Mouse (Mus musculus) hindbrain, embryonic 15.5 days (tissue): ENCODE data around the gene Gm20388. TPM values are rescaled to one million over a fixed set of nuclear protein-coding genes. Genes with fewer than 3 reads are reported as not detected.

Experiments
- ATAC-seq: fragments of 200-750 bp; cut with Nextera tagmentation; 2 replicates; pipeline ENCODE4 v1.8.0; 2017; ENCODE audit warnings: low read depth, moderate number of reproducible peaks, moderate TSS enrichment; ENCODE audit not compliant: low FRiP score
- H3K27ac ChIP-seq: fragments of 300-500 bp; sonication (generic); replicated peaks from 2 replicates; pipeline ENCODE4 v1.5.1; 2015; ENCODE audit warnings: mild to moderate bottlenecking, inconsistent platforms
- H3K27me3 ChIP-seq: fragments of 300-500 bp; sonication (generic); 2 replicates; pipeline ENCODE4 v1.6.1; 2015; ENCODE audit warnings: control low read depth, inconsistent platforms
- H3K36me3 ChIP-seq: fragments of 300-500 bp; sonication (generic); 2 replicates; pipeline ENCODE4 v1.6.1; 2015; ENCODE audit warnings: control low read depth, inconsistent platforms
- H3K4me1 ChIP-seq: fragments of 300-500 bp; sonication (generic); replicated peaks from 2 replicates; pipeline ENCODE4 v1.6.1; 2015; ENCODE audit warnings: control low read depth, inconsistent platforms
- H3K4me2 ChIP-seq: fragments of 300-500 bp; sonication (generic); 2 replicates; pipeline ENCODE4 v1.6.1; 2015; ENCODE audit warnings: moderate library complexity, mild to moderate bottlenecking, inconsistent platforms
- H3K4me3 ChIP-seq: fragments of 300-500 bp; sonication (generic); 2 replicates; pipeline ENCODE4 v1.5.1; 2015; ENCODE audit warnings: mild to moderate bottlenecking, inconsistent platforms
- H3K9ac ChIP-seq: fragments of 300-500 bp; sonication (generic); 2 replicates; pipeline ENCODE4 v1.6.1; 2015; ENCODE audit warnings: inconsistent platforms
- H3K9me3 ChIP-seq: fragments of 300-500 bp; sonication (generic); 2 replicates; pipeline ENCODE4 v1.6.1; 2016; ENCODE audit warnings: control low read depth, inconsistent platforms
- WGBS: fragments of 180-500 bp; shearing (Covaris S2); methylation state at CpG from one replicate; pipeline ENCODE4 v1.1.7; 2015; 5-methylcytosine and 5-hydroxymethylcytosine counted together
- polyA plus RNA-seq: library from polyadenylated mRNA; unstranded; fragments of >200 nt; fragmentation: Nextera tagmentation; extraction: Ambion mirVana; gene quantifications from 2 replicates; pipeline ENCODE4 v1.2.1, GENCODE M21; 2015

Gm20388 gene
- polyA plus RNA-seq, 1 experiment from 2014 or later: 5.4 TPM

DNA sequence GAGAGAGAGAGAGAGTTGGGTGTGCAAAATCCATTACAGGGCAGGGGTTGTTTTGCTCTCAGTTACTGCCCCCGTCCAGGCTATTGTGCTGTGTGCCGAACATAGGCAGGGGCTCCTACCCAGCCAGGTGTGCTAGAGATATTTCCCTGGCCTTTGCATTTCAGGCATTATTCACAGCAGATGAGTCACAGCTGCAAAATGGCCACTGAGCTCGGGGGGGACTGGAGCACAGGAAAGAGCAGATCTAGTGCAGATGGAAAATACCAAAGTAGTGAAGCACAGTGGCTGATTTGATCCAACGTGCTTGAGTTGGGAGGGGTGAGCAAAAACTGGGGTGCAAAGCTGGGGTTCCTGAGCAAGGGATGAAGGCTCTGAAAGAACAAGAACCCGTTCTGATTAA lies 210.3 kb downstream of the Gm20388 start:
- no peak overlapping the region for H3K4me3 ChIP-seq
- H3K36me3 ChIP-seq: no peaks in the 10 kb centered on the region
- H3K4me1 ChIP-seq: peaks cover 15% of the 10 kb centered on the region
- no peaks in the 10 kb centered on the region for H3K27me3 ChIP-seq
- no peak for ATAC-seq
- no peak overlapping the region for H3K4me2 ChIP-seq
- no peak overlapping the region for H3K9ac ChIP-seq
- no peak overlapping the region for H3K27ac ChIP-seq
- WGBS: 71% methylated on average over 5 of the region's 5 CpGs
- no peaks in the 10 kb centered on the region for H3K9me3 ChIP-seq

DNA sequence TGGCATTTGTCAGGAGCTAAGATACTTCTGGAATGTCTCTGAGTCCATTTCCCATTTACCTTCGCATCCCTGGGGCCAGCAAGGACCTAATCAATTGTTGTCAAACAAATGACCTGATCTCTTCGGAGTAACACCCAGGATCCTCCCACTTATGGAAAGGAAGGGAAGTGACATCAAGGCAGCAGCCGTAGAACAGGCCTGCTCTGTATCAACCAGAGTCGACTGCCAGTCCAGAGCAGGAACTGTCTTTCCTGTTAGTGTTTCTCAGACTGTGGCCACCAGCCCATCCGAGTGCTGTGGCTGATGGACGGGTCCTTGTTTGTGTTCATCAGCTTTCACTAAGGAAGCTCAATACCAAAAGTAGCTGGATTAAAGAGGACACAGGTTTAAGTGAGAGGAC lies 213.6 kb downstream of the Gm20388 start:
- no peaks in the 10 kb centered on the region for H3K27me3 ChIP-seq
- no peak overlapping the region for H3K9ac ChIP-seq
- WGBS: 68% methylated on average over 6 of the region's 6 CpGs
- no peak overlapping the region for H3K4me2 ChIP-seq
- peaks cover 29% of the 10 kb centered on the region for H3K4me1 ChIP-seq
- H3K4me3 ChIP-seq: no peak overlapping the region
- H3K36me3 ChIP-seq: no peaks in the 10 kb centered on the region
- H3K9me3 ChIP-seq: no peaks in the 10 kb centered on the region
- 0 out of 2 replicates have a peak overlapping the region, but pooled peaks have one; percentile 6 for H3K27ac ChIP-seq
- ATAC-seq: no peak

DNA sequence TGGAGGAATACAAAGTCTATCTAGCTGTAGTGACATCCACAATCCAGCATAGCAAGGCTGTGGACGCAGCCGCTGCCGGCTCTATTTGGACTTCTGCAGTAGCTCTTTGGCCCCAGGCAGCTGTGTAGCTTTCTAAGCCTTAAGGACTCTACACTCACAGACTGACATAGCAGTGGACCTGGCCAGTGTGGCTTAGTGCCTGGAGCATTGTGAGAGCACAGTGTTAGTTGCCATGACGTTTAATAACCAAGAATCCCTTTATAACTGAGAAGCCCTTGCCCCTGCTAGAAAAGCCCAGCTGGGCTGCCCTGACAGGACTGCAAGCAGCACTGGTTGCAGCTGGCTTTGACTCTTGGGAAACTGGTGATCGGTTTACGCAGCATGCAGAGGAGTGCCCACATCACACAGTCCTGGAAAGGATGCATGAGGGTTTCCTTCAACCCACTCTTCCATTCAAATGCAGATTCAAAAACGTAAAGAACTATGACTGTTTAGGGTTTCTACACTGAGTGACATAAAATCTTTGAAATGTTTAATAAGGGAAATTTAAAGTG lies 214.3 kb downstream of the Gm20388 start:
- Histone ChIP-seq H3K4me2 (no peak overlapping the region), H3K4me3 (no peak overlapping the region), H3K9me3 (no peaks in the 10 kb centered on the region), H3K27me3 (no peaks in the 10 kb centered on the region), H3K4me1 (peaks cover 34% of the 10 kb centered on the region), H3K36me3 (no peaks in the 10 kb centered on the region), H3K27ac (0 out of 2 replicates have a peak overlapping the region, but pooled peaks have one; percentile 6), H3K9ac (no peak overlapping the region)
- WGBS: 36% methylated on average over 7 of the region's 7 CpGs
- peak; percentile 43; the same call in 1 of the 2 replicates for ATAC-seq

DNA sequence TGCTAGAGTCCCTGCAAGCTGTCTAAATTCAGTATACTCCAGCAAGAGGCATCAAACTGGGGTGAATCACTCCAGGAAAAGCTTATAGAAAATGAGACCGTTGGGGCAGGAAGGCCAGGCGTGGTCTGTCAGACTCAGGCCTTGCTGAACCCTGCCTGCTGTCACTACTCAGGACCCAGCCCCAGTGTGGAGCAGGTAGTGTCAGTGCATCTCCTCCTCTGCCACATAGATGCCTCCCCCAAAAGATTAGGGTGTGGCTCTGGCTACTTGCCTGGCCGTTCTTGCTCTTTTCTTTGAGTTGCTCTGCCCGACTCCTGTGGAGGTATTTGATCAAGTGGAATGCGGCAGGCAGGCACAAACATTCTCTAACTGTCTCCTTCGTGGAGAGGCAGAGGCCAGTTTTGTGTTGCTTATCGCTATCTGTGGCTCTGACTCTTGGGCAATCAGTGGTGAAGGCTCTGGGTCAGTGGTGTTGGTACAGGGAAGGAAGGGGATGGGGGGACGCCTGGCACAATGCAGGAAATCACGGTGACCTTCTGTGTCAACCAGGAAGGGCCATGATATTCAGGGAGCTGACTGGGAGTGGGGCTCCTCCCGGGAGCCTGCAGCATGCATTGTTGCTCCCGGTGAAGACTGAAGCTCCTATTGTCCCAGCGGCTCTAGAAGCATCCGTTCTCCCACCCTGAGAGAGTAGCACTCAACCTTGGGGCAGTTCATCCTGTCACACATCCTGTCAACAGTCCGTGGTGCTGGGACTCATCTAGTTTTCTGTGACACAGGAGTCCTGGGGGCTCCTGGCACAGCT lies 215.9 kb downstream of the Gm20388 start:
- H3K9me3 ChIP-seq: no peaks in the 10 kb centered on the region
- no peak overlapping the region for H3K9ac ChIP-seq
- ATAC-seq: no peak
- H3K27ac ChIP-seq: no peak overlapping the region; the same call in none of the 2 replicates
- no peaks in the 10 kb centered on the region for H3K36me3 ChIP-seq
- H3K27me3 ChIP-seq: no peaks in the 10 kb centered on the region
- H3K4me2 ChIP-seq: no peak overlapping the region
- H3K4me1 ChIP-seq: peaks cover 34% of the 10 kb centered on the region
- no peak overlapping the region for H3K4me3 ChIP-seq
- 25% methylated on average over 14 of the region's 14 CpGs for WGBS

DNA sequence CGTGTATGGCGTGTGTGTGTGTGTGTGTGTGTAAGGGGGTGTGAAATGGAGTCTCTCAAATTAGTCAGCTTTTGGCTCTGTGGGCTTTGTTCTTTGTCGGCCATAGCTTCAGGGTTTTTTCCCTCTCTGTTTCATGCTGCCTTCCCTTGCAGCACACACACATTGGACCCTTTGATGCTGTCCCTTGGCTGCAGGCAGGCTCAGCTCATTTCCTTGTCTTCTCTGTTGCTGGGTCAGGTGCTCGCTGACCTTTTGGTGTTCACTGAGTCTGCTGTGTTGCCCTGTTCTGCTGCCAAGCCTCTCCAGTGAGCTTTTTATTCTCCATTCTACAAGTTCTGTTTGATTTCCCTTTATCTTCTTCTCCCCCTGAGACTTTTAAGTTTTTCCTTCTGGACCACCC lies 218.9 kb downstream of the Gm20388 start:
- H3K4me2 ChIP-seq: no peak overlapping the region
- ATAC-seq: no peak
- no peak overlapping the region for H3K4me3 ChIP-seq
- H3K27ac ChIP-seq: no peak overlapping the region
- WGBS: 54% methylated on average over 4 of the region's 4 CpGs
- no peak overlapping the region for H3K9ac ChIP-seq
- no peaks in the 10 kb centered on the region for H3K36me3 ChIP-seq
- no peaks in the 10 kb centered on the region for H3K27me3 ChIP-seq
- H3K9me3 ChIP-seq: no peaks in the 10 kb centered on the region
- H3K4me1 ChIP-seq: peaks cover 27% of the 10 kb centered on the region

DNA sequence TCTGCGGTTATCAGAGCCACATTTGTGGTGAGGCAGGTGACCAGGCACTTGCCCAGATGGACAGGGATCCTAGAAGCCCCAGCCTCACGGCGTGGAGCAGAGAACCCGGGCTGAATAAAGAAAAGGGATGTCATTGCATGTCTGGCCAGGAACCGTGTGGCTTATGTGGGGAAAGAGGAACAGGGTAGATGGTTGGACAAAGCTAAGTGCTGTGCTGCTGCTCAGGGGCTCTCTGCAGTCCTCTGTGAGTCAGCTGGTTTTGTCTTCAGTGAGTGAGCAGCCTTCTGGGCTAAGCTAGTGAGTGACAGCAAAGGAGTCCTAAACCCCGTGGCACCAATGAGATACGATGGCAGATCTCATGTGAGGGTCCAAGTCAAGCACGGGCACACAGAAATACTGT lies 220.5 kb downstream of the Gm20388 start:
- H3K4me1 ChIP-seq: peaks cover 18% of the 10 kb centered on the region
- no peak overlapping the region for H3K9ac ChIP-seq
- no peaks in the 10 kb centered on the region for H3K27me3 ChIP-seq
- no peak overlapping the region for H3K4me3 ChIP-seq
- H3K27ac ChIP-seq: no peak overlapping the region
- no peaks in the 10 kb centered on the region for H3K9me3 ChIP-seq
- H3K36me3 ChIP-seq: no peaks in the 10 kb centered on the region
- H3K4me2 ChIP-seq: no peak overlapping the region
- no peak for ATAC-seq
- 89% methylated on average over 8 of the region's 8 CpGs for WGBS

DNA sequence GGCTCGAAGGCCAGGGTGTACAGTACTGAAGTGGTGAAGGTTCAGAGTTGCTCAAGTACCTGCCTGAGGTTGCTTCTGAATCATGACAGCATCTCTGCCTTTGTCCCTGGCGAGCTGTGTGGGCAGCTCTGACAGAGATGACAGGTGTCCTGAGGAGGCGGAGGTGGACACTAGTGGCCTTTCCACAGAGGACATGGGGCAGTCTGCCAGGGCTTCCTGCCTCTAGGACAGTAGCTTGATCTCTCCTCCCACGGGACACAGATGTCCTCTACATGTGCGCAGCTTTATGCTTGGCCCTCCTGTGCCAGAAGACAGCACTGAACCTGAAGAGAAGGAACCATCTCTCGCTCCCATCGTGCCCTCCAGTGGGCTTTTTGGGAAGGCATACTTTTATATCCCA lies 222.5 kb downstream of the Gm20388 start:
- no peaks in the 10 kb centered on the region for H3K36me3 ChIP-seq
- peaks cover 8% of the 10 kb centered on the region; the same call in 1 of the 2 replicates for H3K4me1 ChIP-seq
- H3K4me3 ChIP-seq: no peak overlapping the region
- WGBS: 84% methylated on average over 7 of the region's 7 CpGs
- H3K27me3 ChIP-seq: no peaks in the 10 kb centered on the region
- no peak for ATAC-seq
- no peak overlapping the region for H3K9ac ChIP-seq
- no peak overlapping the region for H3K27ac ChIP-seq
- no peak overlapping the region for H3K4me2 ChIP-seq
- H3K9me3 ChIP-seq: no peaks in the 10 kb centered on the region

DNA sequence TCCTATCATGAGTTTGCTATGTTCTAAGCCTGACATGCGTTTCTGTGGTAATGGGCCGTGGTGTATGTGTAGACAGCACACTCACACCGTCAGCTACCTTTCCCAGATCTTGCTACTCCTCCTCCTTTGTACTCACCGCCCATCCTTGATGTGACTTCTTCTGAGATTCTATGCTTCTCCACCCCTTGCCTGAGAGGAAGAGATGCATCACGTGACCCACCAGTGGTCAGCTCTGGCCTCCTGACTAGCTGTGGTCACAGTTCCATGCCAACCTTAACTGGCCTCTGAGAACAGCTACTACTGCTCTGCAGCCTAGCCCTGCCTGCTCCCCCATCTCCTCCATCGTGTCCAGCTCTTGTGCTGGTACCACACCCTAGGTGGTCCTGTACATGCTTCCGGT lies 225.0 kb downstream of the Gm20388 start:
- H3K4me1 ChIP-seq: 0 out of 2 replicates have a peak, but pooled peaks cover 4% of the 10 kb centered on the region
- no peak overlapping the region for H3K4me3 ChIP-seq
- H3K36me3 ChIP-seq: no peaks in the 10 kb centered on the region
- peak; percentile 14; the same call in 1 of the 2 replicates for ATAC-seq
- no peaks in the 10 kb centered on the region for H3K9me3 ChIP-seq
- no peak overlapping the region for H3K4me2 ChIP-seq
- WGBS: 91% methylated on average over 7 of the region's 7 CpGs
- no peak overlapping the region for H3K27ac ChIP-seq
- no peaks in the 10 kb centered on the region for H3K27me3 ChIP-seq
- no peak overlapping the region for H3K9ac ChIP-seq

DNA sequence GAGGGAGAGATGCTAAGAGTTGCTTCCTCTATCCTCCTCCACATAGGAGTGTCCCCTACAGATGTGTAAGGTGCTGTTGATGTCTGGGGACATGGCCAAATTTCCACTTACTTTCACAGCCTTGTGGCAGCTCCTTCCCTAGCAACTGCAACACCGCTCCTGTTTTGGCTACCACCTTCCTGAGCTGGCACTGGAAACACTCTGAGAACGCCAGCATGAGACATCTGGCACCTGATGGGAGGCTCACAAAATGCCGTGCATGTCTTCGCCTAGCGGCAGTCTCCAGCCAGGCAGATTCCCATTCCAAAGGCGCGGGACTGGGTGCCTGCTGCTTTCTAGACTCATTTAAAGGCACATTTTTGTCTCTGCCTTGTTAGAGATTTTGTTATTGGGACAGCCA lies 226.0 kb downstream of the Gm20388 start:
- no peak for ATAC-seq
- no peaks in the 10 kb centered on the region for H3K27me3 ChIP-seq
- no peaks in the 10 kb centered on the region for H3K9me3 ChIP-seq
- H3K4me1 ChIP-seq: 0 out of 2 replicates have a peak, but pooled peaks cover 4% of the 10 kb centered on the region
- 39% methylated on average over 7 of the region's 7 CpGs for WGBS
- no peak overlapping the region for H3K27ac ChIP-seq
- H3K4me3 ChIP-seq: no peak overlapping the region
- H3K9ac ChIP-seq: no peak overlapping the region
- no peaks in the 10 kb centered on the region for H3K36me3 ChIP-seq
- H3K4me2 ChIP-seq: no peak overlapping the region

DNA sequence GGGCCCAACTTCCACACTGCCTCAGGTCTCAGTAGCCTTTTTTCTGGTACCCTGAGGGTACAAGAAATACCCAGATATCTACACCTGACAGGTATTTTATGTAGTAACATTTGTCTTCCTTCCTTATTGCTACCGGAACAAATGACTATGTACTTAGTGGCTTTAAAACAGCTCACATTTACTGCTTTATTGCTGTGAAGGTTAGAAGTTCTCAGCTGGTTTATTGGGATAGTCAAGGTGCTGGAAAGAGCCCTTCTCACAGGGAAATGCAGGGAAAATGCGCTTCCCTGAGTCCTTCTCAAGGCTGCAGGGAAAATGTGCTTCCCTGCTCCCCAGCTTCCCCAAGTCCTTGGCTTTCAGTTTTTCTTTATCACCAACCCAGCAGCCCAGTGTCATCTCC lies 228.3 kb downstream of the Gm20388 start:
- Histone ChIP-seq H3K36me3 (no peaks in the 10 kb centered on the region), H3K4me1 (peaks cover 9% of the 10 kb centered on the region), H3K4me2 (no peak overlapping the region), H3K9me3 (no peaks in the 10 kb centered on the region), H3K27ac (no peak overlapping the region), H3K9ac (no peak overlapping the region), H3K27me3 (no peaks in the 10 kb centered on the region), H3K4me3 (no peak overlapping the region)
- WGBS: 92% methylated on average over 2 of the region's 2 CpGs
- ATAC-seq: no peak

DNA sequence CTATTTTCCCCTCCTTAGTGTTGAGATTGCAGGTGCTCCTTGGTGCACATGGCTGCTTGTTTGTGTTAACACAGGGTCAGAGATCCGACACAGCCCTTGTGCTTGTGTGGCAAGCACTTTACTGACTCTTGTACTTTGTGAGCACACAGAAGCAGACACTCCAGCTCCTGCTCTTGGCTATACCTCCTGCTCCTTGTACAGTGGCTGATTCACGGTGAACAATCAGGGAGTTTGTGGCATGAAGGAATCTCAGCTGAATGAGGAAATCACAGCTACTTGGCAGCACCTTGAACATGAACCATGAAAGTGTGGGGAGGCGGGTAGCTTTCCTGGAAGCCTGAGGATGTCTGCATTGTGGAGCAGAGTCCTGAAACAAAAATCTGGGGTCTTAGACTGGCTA lies 230.1 kb downstream of the Gm20388 start:
- H3K4me2 ChIP-seq: no peak overlapping the region
- no peaks in the 10 kb centered on the region for H3K36me3 ChIP-seq
- 77% methylated on average over 3 of the region's 3 CpGs for WGBS
- peaks cover 26% of the 10 kb centered on the region for H3K4me1 ChIP-seq
- no peaks in the 10 kb centered on the region for H3K9me3 ChIP-seq
- no peak overlapping the region for H3K27ac ChIP-seq
- ATAC-seq: no peak
- no peak overlapping the region for H3K9ac ChIP-seq
- no peaks in the 10 kb centered on the region for H3K27me3 ChIP-seq
- H3K4me3 ChIP-seq: no peak overlapping the region

DNA sequence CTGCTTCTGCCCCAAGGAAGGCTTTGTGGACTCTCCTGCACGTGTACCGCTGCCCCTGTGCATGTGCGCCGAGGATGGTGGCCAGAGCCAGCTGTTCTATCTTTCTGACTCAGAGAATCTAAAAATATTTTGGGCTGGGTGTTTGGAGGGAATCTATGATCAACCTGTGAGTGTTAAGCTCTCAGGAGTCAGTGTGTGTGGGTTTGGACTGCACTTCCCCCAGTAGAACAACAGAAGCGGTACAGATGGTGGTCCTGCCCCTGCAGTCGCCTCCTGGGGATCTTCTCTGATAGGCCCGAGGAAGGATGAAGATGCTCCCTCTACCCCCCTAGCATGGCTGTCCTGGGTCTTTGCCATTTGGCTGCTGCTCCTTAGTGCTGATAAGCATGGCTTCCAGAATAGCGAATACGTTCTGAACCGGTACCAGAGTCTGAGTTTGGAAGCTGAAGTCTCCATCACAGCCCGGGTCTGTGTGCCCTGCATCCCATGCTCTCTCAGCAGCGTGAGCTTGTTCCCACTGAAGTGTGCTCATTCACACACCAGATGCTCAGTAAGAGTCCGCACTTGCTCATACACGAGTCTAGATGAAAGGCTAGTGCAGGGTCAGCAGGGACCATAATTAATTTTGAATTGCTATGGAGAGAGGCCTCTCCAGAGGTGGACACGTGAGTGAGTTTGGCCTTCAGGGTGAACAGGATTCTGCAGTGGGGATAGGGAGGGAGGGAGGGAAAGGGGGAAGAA lies 233.4 kb downstream of the Gm20388 start:
- no peaks in the 10 kb centered on the region for H3K27me3 ChIP-seq
- 46% methylated on average over 15 of the region's 15 CpGs for WGBS
- no peaks in the 10 kb centered on the region for H3K9me3 ChIP-seq
- no peak overlapping the region for H3K4me3 ChIP-seq
- ATAC-seq: peak; percentile 63
- 0 out of 2 replicates have a peak overlapping the region, but pooled peaks have one; percentile 12 for H3K4me2 ChIP-seq
- H3K36me3 ChIP-seq: no peaks in the 10 kb centered on the region
- peak overlapping the region; percentile 76 for H3K27ac ChIP-seq
- peaks cover 22% of the 10 kb centered on the region for H3K4me1 ChIP-seq
- no peak overlapping the region for H3K9ac ChIP-seq
